Mouse (Mus musculus) ES-Bruce4 (cell line): ENCODE measurements around the gene Zfp820. TPM values are rescaled to one million over a fixed set of nuclear protein-coding genes. Genes with fewer than 3 reads are reported as not detected.
A peak's percentile ranks its signal among the peaks of the same experiment; 100 is the strongest.
"Not testable (repeated sequence)": the region's sequence is repeated elsewhere in the genome, so short reads cannot be mapped to it uniquely, and the experiment has no call there.

ENCODE experiments used
- H3K27ac ChIP-seq: 2 replicates; pipeline ENCODE4 v1.5.1; 2012; ENCODE audit warnings: low read length, inconsistent platforms; ENCODE audit not compliant: insufficient read depth
- H3K27me3 ChIP-seq: 2 replicates; pipeline ENCODE4 v1.6.1; 2012; ENCODE audit warnings: mild to moderate bottlenecking, low read length, inconsistent platforms; ENCODE audit not compliant: control insufficient read depth, poor library complexity, insufficient read depth, severe bottlenecking
- H3K36me3 ChIP-seq: 2 replicates; pipeline ENCODE4 v1.6.1; 2012; ENCODE audit warnings: inconsistent platforms, mild to moderate bottlenecking, low read length, moderate library complexity; ENCODE audit not compliant: control insufficient read depth, poor library complexity, insufficient read depth, severe bottlenecking
- H3K4me1 ChIP-seq: one replicate; pipeline ENCODE4 v1.8.1; 2011; ENCODE audit warnings: low read length; ENCODE audit not compliant: control insufficient read depth, insufficient read depth
- H3K4me3 ChIP-seq: 2 replicates; pipeline ENCODE4 v1.5.1; 2011; ENCODE audit warnings: low read depth, mild to moderate bottlenecking, low read length
- H3K9ac ChIP-seq: 2 replicates; pipeline ENCODE4 v1.6.1; 2012; ENCODE audit warnings: low read depth, mild to moderate bottlenecking, inconsistent platforms; ENCODE audit not compliant: poor library complexity, severe bottlenecking
- H3K9me3 ChIP-seq: replicated peaks from 2 replicates; pipeline ENCODE4 v1.6.1; 2012; ENCODE audit warnings: mild to moderate bottlenecking, low read length, inconsistent platforms; ENCODE audit not compliant: control insufficient read depth, poor library complexity, insufficient read depth, severe bottlenecking
- CTCF ChIP-seq: IDR thresholded peaks from one replicate; pipeline ENCODE4 v1.8.1; 2011; ENCODE audit warnings: low read depth, low read length
- EP300 ChIP-seq: IDR thresholded peaks from 2 replicates; pipeline ENCODE4 v1.6.1; 2011; ENCODE audit warnings: low read depth, low read length; ENCODE audit not compliant: insufficient read depth
- POLR2A ChIP-seq: IDR thresholded peaks from one replicate; pipeline ENCODE4 v1.8.1; 2011; ENCODE audit warnings: low read length; ENCODE audit not compliant: insufficient read depth
- polyA plus RNA-seq: library from polyadenylated mRNA; stranded (reverse); fragments of >200 nt; gene quantifications from 2 replicates; pipeline ENCODE4 v1.2.4, GENCODE M21; 2011; ENCODE audit warnings: low read depth; ENCODE audit not compliant: missing spikeins, insufficient read depth, insufficient read length

The Zfp820 gene
- 9.0 and 10.3 TPM in 2 replicates for polyA plus RNA-seq

DNA sequence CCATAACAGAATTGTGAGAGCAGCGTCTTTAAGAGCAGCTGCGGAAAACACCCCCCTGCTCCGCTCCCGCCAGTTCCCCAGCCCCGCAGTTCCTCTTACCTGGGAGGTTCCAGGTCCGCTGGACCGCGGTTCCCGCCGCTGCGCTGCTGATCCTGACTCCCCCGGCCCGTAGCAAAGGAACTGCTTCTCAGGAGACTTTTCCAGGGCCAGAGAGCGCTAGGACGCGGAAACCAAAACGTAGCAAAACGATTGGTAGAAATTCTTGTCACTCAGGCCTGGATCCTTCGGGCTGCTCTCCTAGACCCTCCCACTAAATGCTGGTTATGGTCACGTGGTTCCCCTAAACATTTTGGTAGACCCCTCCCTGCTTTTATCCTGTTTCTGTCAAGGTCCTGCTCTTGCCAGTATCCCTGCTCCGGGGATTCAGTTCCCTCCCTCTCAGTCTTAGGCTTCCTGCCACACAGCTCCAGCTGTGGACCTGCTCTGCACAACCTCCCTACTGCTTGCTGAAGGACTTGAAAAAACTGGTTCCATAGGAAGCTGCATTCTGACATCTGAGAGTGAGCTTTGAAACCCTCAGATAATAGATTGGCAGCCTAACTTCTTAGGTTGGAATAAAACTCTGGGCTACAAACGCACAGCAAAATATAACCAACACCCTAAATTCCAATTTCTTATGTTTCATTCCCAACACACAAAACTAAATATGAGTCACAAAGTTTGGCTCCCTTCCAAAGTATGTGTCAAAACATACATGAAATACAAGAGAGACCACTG lies at the start of gene Zfp820:
Gene Zfp820 (minus strand): TSS at position 228 of the 777 bp plus-strand sequence.
- Histone ChIP-seq H3K27ac (no peak within 1 kb of the TSS), H3K4me1 (no peaks in the 10 kb centered on the region), H3K27me3 (no peaks in the 10 kb centered on the region), H3K9ac (peak within 1 kb of the TSS; percentile 63), H3K4me3 (peak within 1 kb of the TSS; percentile 75), H3K36me3 (no peaks in the 10 kb centered on the region), H3K9me3 (no peaks in the 10 kb centered on the region)
- TF ChIP-seq POLR2A (no peak), CTCF (no peak), EP300 (no peak)

- H3K36me3 ChIP-seq, result no peaks in the 10 kb centered on the region
Measured at GRCm38 (mm10) chr17:21871256-21871655, 25.7 kb upstream of the Zfp820 start.

GRCm38 (mm10) chr17:21846322-21846582 lies 680 bp upstream of the Zfp820 start:
- H3K27me3 ChIP-seq, H3K36me3 ChIP-seq, H3K27ac ChIP-seq, H3K9ac ChIP-seq, H3K4me1 ChIP-seq, H3K9me3 ChIP-seq, H3K4me3 ChIP-seq: not testable (repeated sequence)

More at GRCm38 (mm10) chr17:21871256-21871655, 25.7 kb upstream of the Zfp820 start:
- Histone ChIP-seq H3K27ac (no peak overlapping the region), H3K9ac (no peak overlapping the region), H3K4me1 (no peaks in the 10 kb centered on the region), H3K4me3 (no peak overlapping the region), H3K27me3 (no peaks in the 10 kb centered on the region), H3K9me3 (peaks cover 4% of the 10 kb centered on the region; the same call in 1 of the 2 replicates)
- TF ChIP-seq CTCF (no peak), EP300 (no peak), POLR2A (no peak)

- Histone ChIP-seq H3K9ac (no peak overlapping the region), H3K36me3 (no peaks in the 10 kb centered on the region; the same call in 1 of the 2 replicates), H3K27ac (no peak overlapping the region), H3K27me3 (no peaks in the 10 kb centered on the region), H3K4me1 (no peaks in the 10 kb centered on the region), H3K4me3 (no peak overlapping the region), H3K9me3 (no peaks in the 10 kb centered on the region)
- TF ChIP-seq POLR2A, result no peak
- TF ChIP-seq EP300, result no peak
- no peak for TF ChIP-seq CTCF
Measured at GRCm38 (mm10) chr17:21838510-21838909, 7.1 kb downstream of the Zfp820 start.

GRCm38 (mm10) chr17:21801373-21801772 lies 44.2 kb downstream of the Zfp820 start:
- not testable (repeated sequence) for H3K9me3 ChIP-seq, H3K4me1 ChIP-seq, H3K9ac ChIP-seq

DNA sequence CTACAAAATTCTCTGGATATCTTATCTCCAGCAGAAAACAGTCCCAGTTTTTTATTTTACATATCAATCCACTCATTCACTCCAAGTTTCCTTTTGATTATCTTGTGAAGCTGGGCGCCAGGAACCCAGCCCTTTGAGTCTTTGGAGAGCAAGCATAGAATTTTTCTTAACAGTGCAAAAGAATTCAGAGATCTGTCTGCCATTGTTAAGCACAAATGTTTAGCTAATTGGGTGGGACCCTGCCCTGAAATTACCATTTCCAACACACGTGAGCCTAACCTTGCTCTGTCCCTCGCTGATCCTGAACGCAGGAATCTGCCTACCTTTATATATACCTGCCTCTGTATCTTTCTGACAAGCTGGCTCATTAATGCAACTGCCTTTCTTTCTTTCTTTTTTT lies 53.3 kb downstream of the Zfp820 start:
- Histone ChIP-seq H3K9me3 (no peaks in the 10 kb centered on the region), H3K27me3 (no peaks in the 10 kb centered on the region), H3K4me1 (no peaks in the 10 kb centered on the region), H3K36me3 (no peaks in the 10 kb centered on the region), H3K27ac (no peak overlapping the region), H3K4me3 (no peak overlapping the region), H3K9ac (no peak overlapping the region)
- TF ChIP-seq CTCF, result no peak
- TF ChIP-seq EP300, result no peak
- TF ChIP-seq POLR2A, result no peak

More at GRCm38 (mm10) chr17:21801373-21801772, 44.2 kb downstream of the Zfp820 start:
- not testable (repeated sequence) for H3K27ac ChIP-seq, H3K27me3 ChIP-seq, H3K4me3 ChIP-seq, H3K36me3 ChIP-seq
